9 mouse cellular contexts compared by ENCODE assay signal in genomic region chr12:116619868-116620267, GRCm38 (mm10).
DNase-seq lines count a peak whose midpoint lies in the region; TF ChIP-seq lines count a peak whose summit lies in the region.
"Had no signal": no experiment of that assay in that cellular context is flagged by ENCODE, and none has a peak within 500 bp of the region (broad histone marks: within the 10 kb centered on the region; RNA-seq: fewer than 3 reads in every experiment).

No protein-coding gene starts in this region.

- no peak for TF ChIP-seq POLR2A in bone marrow, adult 2 months (IDR thresholded peaks at IDR 0.05; ENCODE audit: borderline replicate concordance, control insufficient read depth, low read depth, low read length)

- H3K4me1 ChIP-seq in ES-E14 (ENCODE audit: control insufficient read depth in 2 of 2, insufficient read depth in 2 of 2, low read length in 2 of 2, poor library complexity in 1 of 2): no peaks in the 10 kb centered on the region
- no peaks in the 10 kb centered on the region for H3K4me1 ChIP-seq in bone marrow, adult 2 months (ENCODE audit: control insufficient read depth, insufficient read depth, low read length)
- H3K4me1 ChIP-seq: liver, embryonic 15.5 days had no signal

- no peaks in the 10 kb centered on the region for H3K36me3 ChIP-seq in ES-E14 (ENCODE audit: control insufficient read depth, insufficient read depth, low read length, poor library complexity, severe bottlenecking)
- H3K36me3 ChIP-seq: liver, embryonic 15.5 days had no signal

- H3K4me3 ChIP-seq in ES-E14 (ENCODE audit: insufficient read depth in 1 of 2, low read depth in 1 of 2, low read length in 2 of 2, poor library complexity in 1 of 2, severe bottlenecking in 1 of 2): no peak overlapping the region
- no peak overlapping the region for H3K4me3 ChIP-seq in bone marrow, adult 2 months (replicated peaks; ENCODE audit: control insufficient read depth, low read depth, low read length)
- H3K4me3 ChIP-seq: liver, embryonic 15.5 days had no signal

- intact Hi-C loops in heart, postnatal 14 days (cut with DNase I): loop anchor here (5.0 to 10.0 kb wide), 6 partner anchors 68 to 735 kb away; no protein-coding TSS in a partner anchor

- WGBS in bone marrow, adult 2 months: 34% methylated on average over 5 of the region's 5 CpGs

- no peak overlapping the region for H3K9ac ChIP-seq in ES-E14 (ENCODE audit: insufficient read depth, low read depth, low read length, poor library complexity, severe bottlenecking)
- H3K9ac ChIP-seq: liver, embryonic 15.5 days had no signal

- DNase-seq in ES-E14 (ENCODE audit: low read depth, low spot score): peak; percentile 43
- peak; percentile 29 for DNase-seq in fibroblast of lung, adult 2 months (ENCODE audit: low read depth)
- DNase-seq in heart, postnatal 14 days: peak; percentile 69 to 83
- DNase-seq in kidney, postnatal 4 days: peak; percentile 85 to 86
- DNase-seq in lung, postnatal 10 days: peak; percentile 82
- peak; percentile 40 for DNase-seq in retina, adult 2 months (ENCODE audit: low read depth, low spot score)
- DNase-seq in urinary bladder, postnatal 25 days (ENCODE audit: low spot score): peak; percentile 74

- H3K9me3 ChIP-seq in ES-E14 (ENCODE audit: control insufficient read depth, insufficient read depth, low read depth, low read length): no peaks in the 10 kb centered on the region
- H3K9me3 ChIP-seq: liver, embryonic 15.5 days had no signal

- no peak overlapping the region for H3K27ac ChIP-seq in ES-E14 (ENCODE audit: insufficient read depth, low read depth, low read length, poor library complexity, severe bottlenecking)
- H3K27ac ChIP-seq in bone marrow, adult 2 months (ENCODE audit: control insufficient read depth, insufficient read depth, low read depth, low read length, poor library complexity): no peak overlapping the region
- H3K27ac ChIP-seq: liver, embryonic 15.5 days had no signal

- peak; percentile 58 for TF ChIP-seq CTCF in bone marrow, adult 2 months (IDR thresholded peaks at IDR 0.05; ENCODE audit: control insufficient read depth, insufficient read depth, low read length)

- in situ Hi-C loops in ES-E14 (cut with MboI; ENCODE audit: low sequenced_read_pairs in 2 of 2, unreplicated experiment in 2 of 2): no loop called here

TF ChIP-seq in ES-E14, 5 proteins besides CTCF, POLR2A, EP300 and RAD21:
- no peak for TF ChIP-seq CHD2 (IDR thresholded peaks at IDR 0.05; ENCODE audit: low read depth, low read length)
- TF ChIP-seq ZC3H11A (IDR thresholded peaks at IDR 0.05; ENCODE audit: borderline replicate concordance, low read depth, low read length): peak; percentile 55; the same call in 1 of the 2 replicates

Comparison
In these comparisons a context has a peak if more than half of its experiments do, and no peak if none do; other contexts are left out.
1. DNase-seq: peak in every context shown above with its lines; median percentile 86 in kidney, postnatal 4 days; 82 in lung, postnatal 10 days; 76 in heart, postnatal 14 days; 74 in urinary bladder, postnatal 25 days; 43 in ES-E14; 40 in retina, adult 2 months; 29 in fibroblast of lung, adult 2 months.